Comparison of ENCODE assay signal across 8 mouse cellular contexts in genomic region chr9:44389273-44389672, GRCm38 (mm10). TPM values are rescaled to one million over a fixed set of nuclear protein-coding genes. Genes with fewer than 3 reads are reported as not detected.
DNase-seq lines count a peak whose midpoint lies in the region; ATAC-seq and TF ChIP-seq lines count a peak whose summit lies in the region.
"Had no signal": no experiment of that assay in that cellular context is flagged by ENCODE, and none has a peak within 500 bp of the region (broad histone marks: within the 10 kb centered on the region; RNA-seq: fewer than 3 reads in every experiment).

No protein-coding gene starts in this region.

- peak in 1 of 2 experiments; percentile 44 for DNase-seq in layer of hippocampus, adult 2 months (ENCODE audit: low spot score in 2 of 2)
- DNase-seq in layer of hippocampus, postnatal 14 days (ENCODE audit: low spot score in 2 of 2): no peak
- peak; percentile 21 to 58 for DNase-seq in CD8-positive naive resting alpha-beta T cell, adult 2 months (ENCODE audit: low read depth in 2 of 2, low spot score in 2 of 2)
- DNase-seq in NIH3T3 (ENCODE audit: low read depth): peak; percentile 57
- peak; percentile 61 for DNase-seq in embryonic facial prominence, embryonic 11.5 days (ENCODE audit: low spot score)
- peak; percentile 54 for DNase-seq in lung, postnatal 25 days (ENCODE audit: low spot score)
- DNase-seq in thymus, postnatal 0 days (ENCODE audit: low spot score): peak; percentile 60

- TF ChIP-seq CTCF in layer of hippocampus, adult 2 months (conservative IDR thresholded peaks at IDR 0.05): peak; percentile 87

- no peaks in the 10 kb centered on the region for H3K9me3 ChIP-seq in embryonic facial prominence, embryonic 11.5 days (replicated peaks; ENCODE audit: control insufficient read depth, low read length)
- H3K9me3 ChIP-seq: megakaryocyte, embryonic 14.5 days had no signal

- no peak for ATAC-seq in embryonic facial prominence, embryonic 11.5 days (replicated peaks; ENCODE audit: insufficient number of reproducible peaks, low FRiP score, low TSS enrichment, low read depth)

- no peaks in the 10 kb centered on the region for H3K4me1 ChIP-seq in embryonic facial prominence, embryonic 11.5 days (ENCODE audit: control insufficient read depth, insufficient read depth, low read length)

- no peak overlapping the region for H3K9ac ChIP-seq in embryonic facial prominence, embryonic 11.5 days (replicated peaks; ENCODE audit: low read length)

- no peak overlapping the region for H3K27ac ChIP-seq in layer of hippocampus, adult 2 months
- no peak overlapping the region for H3K27ac ChIP-seq in embryonic facial prominence, embryonic 11.5 days (replicated peaks; ENCODE audit: low read depth, low read length)

- no peak overlapping the region for H3K4me3 ChIP-seq in layer of hippocampus, adult 2 months
- H3K4me3 ChIP-seq in embryonic facial prominence, embryonic 11.5 days (ENCODE audit: low read depth, low read length): no peak overlapping the region
- H3K4me3 ChIP-seq: megakaryocyte, embryonic 14.5 days had no signal

- no peaks in the 10 kb centered on the region for H3K27me3 ChIP-seq in embryonic facial prominence, embryonic 11.5 days (ENCODE audit: control insufficient read depth, insufficient read depth, low read length)
- H3K27me3 ChIP-seq: megakaryocyte, embryonic 14.5 days had no signal

- no peak overlapping the region for H3K4me2 ChIP-seq in embryonic facial prominence, embryonic 11.5 days (ENCODE audit: low read depth, low read length)

- H3K36me3 ChIP-seq in embryonic facial prominence, embryonic 11.5 days (replicated peaks; ENCODE audit: control insufficient read depth, insufficient read depth, low read depth, low read length): peaks cover 26% of the 10 kb centered on the region

- 65% methylated on average over 8 of the region's 8 CpGs for WGBS in embryonic facial prominence, embryonic 11.5 days

RNA-seq across cellular contexts. Expression of gene Slc37a4, which starts 7.4 kb away (rescaled TPM):
- 10 to 100 TPM; 29.5 to 30.2 TPM for total RNA-seq in layer of hippocampus, adult 2 months (2021)
- 10 to 100 TPM; 39.8 to 41.0 TPM for total RNA-seq in layer of hippocampus, postnatal 14 days (2021)
- polyA plus RNA-seq in embryonic facial prominence, embryonic 11.5 days (2014; fragmentation: Nextera tagmentation; extraction: Ambion mirVana): 10.8 and 15.5 TPM in 2 replicates
- polyA plus RNA-seq in thymus, postnatal 0 days (2015; fragmentation: Nextera tagmentation; extraction: Ambion mirVana): 16.4 and 18.1 TPM in 2 replicates

RNA-seq across cellular contexts. Expression of gene Hyou1, which starts 10.0 kb away (rescaled TPM):
- 100 to 1,000 TPM; 113 to 127 TPM for total RNA-seq in layer of hippocampus, adult 2 months (2021)
- total RNA-seq in layer of hippocampus, postnatal 14 days (2021): 100 to 1,000 TPM in 1 of 2 experiments, 10 to 100 TPM in 1; 97.1 to 116 TPM
- polyA plus RNA-seq in embryonic facial prominence, embryonic 11.5 days (2014; fragmentation: Nextera tagmentation; extraction: Ambion mirVana): 29.2 and 31.3 TPM in 2 replicates
- polyA plus RNA-seq in thymus, postnatal 0 days (2015; fragmentation: Nextera tagmentation; extraction: Ambion mirVana): 13.1 and 18.5 TPM in 2 replicates

RNA-seq across cellular contexts. Expression of gene Rps25, which starts 17.7 kb away (rescaled TPM):
- 100 to 1,000 TPM; 710 to 726 TPM for total RNA-seq in layer of hippocampus, adult 2 months (2021)
- total RNA-seq in layer of hippocampus, postnatal 14 days (2021): 100 to 1,000 TPM; 593 to 617 TPM
- polyA plus RNA-seq in embryonic facial prominence, embryonic 11.5 days (2014; fragmentation: Nextera tagmentation; extraction: Ambion mirVana): 2,044 and 2,103 TPM in 2 replicates
- 3,300 and 3,396 TPM in 2 replicates for polyA plus RNA-seq in thymus, postnatal 0 days (2015; fragmentation: Nextera tagmentation; extraction: Ambion mirVana)

RNA-seq across cellular contexts. Expression of gene Trappc4, which starts 18.1 kb away (rescaled TPM):
- total RNA-seq in layer of hippocampus, adult 2 months (2021): 10 to 100 TPM; 63.9 to 75.2 TPM
- total RNA-seq in layer of hippocampus, postnatal 14 days (2021): 10 to 100 TPM; 67.9 to 73.9 TPM
- 166 and 175 TPM in 2 replicates for polyA plus RNA-seq in embryonic facial prominence, embryonic 11.5 days (2014; fragmentation: Nextera tagmentation; extraction: Ambion mirVana)
- 166 and 171 TPM in 2 replicates for polyA plus RNA-seq in thymus, postnatal 0 days (2015; fragmentation: Nextera tagmentation; extraction: Ambion mirVana)

RNA-seq across cellular contexts. Expression of gene Vps11, which starts 27.8 kb away (rescaled TPM):
- total RNA-seq in layer of hippocampus, adult 2 months (2021): 10 to 100 TPM; 54.7 to 55.7 TPM
- 10 to 100 TPM; 41.8 to 46.1 TPM for total RNA-seq in layer of hippocampus, postnatal 14 days (2021)
- 27.3 and 27.6 TPM in 2 replicates for polyA plus RNA-seq in embryonic facial prominence, embryonic 11.5 days (2014; fragmentation: Nextera tagmentation; extraction: Ambion mirVana)
- 30.1 and 30.5 TPM in 2 replicates for polyA plus RNA-seq in thymus, postnatal 0 days (2015; fragmentation: Nextera tagmentation; extraction: Ambion mirVana)

Comparison
In these comparisons a context has a peak if more than half of its experiments do, and no peak if none do; other contexts are left out.
1. DNase-seq: peak in CD8-positive naive resting alpha-beta T cell, adult 2 months (2 of 2), NIH3T3 (single experiment), embryonic facial prominence, embryonic 11.5 days (single experiment), lung, postnatal 25 days (single experiment) and thymus, postnatal 0 days (single experiment); none in layer of hippocampus, postnatal 14 days (0 of 2).